Mouse (Mus musculus): ENCODE data around the gene Hoxa5.

Gene Hoxa5

GRCm38 (mm10) chr6:52174968-52175751 is 29.2 kb downstream of the Hoxa5 start:
- peak; percentile 56 for DNase-seq

- DNase-seq: no peak
Observed at GRCm38 (mm10) chr6:52173648-52174047, 30.7 kb downstream of the Hoxa5 start.

- peak; percentile 94 for DNase-seq
Observed at GRCm38 (mm10) chr6:52172501-52172900, 31.9 kb downstream of the Hoxa5 start.

DNA sequence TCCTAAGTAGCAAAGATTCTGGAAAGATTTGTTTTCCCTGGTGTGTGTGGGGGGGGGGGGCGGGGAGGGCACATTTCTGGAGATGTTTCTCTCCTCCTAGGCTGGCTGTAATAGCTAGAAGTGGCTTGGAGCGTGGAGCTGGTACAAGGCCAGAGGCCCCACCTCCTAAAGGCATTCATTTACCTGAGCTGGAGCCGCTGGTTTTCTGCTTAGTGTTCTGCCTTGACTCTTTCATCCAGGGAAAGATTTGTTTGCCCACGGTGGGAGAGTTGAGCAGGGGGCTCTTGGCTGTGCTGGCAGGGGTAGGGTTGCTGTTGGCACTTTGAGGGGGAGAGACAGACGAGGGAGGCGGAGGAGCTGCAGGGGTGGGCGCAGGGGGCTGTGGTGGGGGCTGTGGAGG is 32.4 kb downstream of the Hoxa5 start:
- DNase-seq: no peak

- no peak for DNase-seq
Observed at GRCm38 (mm10) chr6:52171331-52171730, 33.1 kb downstream of the Hoxa5 start.

DNA sequence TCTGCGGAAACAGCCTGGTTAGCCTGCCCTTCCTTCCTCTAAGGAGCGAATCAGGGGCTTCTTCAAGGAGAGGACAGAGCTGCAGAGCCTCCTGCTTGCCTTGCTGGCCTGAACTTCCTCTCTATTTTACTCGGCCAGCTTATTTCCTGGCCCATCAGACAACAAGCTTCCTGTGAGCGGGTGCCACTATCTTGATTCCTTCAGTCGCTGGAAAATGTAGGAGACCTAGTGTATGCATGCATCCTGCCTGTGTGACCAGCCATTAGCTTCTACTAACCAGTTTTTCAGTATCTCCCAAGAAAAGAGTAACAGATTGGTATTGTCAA is 33.5 kb downstream of the Hoxa5 start:
- DNase-seq: peak; percentile 59

DNA sequence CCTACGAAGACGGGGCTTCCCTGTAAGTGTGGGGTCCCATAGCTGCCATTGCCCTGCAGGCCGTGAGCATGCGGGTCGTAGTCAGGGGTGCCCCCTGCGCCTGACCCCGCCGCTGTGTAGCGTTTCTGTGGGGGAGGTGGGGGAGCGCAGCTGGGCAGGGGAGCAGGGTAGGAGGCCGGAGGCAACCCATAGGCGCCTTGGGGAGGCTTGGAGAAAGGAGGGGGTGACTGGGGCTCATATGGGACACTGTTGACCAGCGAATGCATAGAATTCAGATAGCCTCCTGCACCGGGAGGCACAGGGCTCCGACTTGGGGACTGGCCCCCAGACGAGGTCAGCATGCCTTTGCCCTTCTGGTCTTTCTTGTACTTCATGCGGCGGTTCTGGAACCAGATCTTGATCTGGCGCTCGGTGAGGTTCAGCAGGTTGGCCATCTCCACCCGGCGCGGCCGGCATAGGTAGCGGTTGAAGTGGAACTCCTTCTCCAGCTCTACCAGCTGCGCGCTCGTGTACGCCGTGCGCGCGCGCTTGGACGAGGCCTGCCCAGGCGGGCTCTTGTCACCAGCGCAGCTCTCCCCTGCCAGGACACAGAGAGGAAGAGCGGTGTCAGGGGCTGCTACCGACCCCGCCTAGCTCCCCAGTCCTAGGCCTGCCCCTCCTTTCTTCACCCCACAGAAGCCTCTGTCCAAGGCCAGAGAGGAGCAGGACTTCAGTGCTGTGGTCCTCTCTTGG is 34.1 kb downstream of the Hoxa5 start:
- no peak for DNase-seq

- no peak for DNase-seq
Observed at GRCm38 (mm10) chr6:52169499-52170165, 34.8 kb downstream of the Hoxa5 start.

DNA sequence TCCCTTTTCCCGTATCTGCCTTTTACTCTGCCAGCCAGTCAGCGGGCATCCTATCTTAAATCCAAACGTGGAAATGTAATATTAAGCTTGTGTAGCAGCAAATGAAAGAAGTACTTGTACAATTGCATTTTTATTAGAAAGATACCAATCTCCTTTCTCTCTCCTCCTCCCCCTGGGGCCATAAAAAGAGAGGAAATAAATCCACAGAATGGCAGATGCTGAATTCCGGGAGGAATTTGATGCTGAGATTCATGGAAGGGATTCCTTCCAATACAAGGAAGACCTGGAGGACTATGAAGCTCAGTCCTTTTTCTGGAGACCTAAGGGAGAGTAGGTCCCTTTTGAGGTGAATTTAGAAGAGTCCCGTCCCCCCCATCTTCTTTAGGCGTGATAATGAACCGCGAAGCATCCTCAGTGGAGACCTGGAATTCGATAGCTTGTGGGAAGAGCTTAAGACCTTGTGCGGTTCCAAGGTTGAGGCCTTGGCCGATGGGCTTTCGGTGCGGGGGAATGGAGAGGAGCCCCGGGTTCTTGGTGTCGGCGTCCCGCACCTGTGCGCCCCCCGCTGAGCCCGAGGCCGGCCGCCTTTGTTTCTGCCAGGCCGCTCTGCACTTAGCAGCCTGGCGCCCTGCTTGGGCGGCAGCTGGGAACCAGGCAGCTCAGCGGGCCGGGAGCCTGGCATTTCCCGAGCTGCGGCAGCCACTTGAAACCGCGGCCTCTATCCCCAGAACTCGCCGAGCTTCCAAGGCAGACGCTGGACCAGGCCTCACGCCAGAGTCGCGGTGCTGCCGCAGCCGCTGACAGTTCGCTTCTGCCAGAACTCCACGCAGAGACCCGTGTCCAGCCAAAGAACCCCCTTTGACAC is 36.0 kb downstream of the Hoxa5 start:
- DNase-seq: no peak

DNA sequence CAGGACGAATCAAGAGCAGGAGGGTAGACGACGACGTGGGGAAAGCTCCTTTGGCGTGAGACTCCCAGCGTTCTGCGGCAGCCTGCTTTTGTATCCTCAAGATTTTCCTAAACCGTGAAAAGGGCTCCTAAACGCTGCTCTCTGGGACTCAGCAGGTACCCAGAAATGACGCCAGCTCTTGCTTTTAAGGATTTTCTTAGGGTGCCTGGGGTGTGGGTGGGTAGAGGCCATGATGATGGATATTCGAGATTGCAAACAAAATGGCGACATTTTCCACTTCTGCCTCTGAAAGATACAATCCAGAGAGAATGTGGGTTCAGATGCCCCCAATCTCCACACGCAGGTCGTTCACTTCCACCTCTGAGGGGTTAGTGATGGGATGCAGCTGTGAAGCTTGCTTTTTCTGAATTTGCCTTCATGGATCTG is 36.6 kb downstream of the Hoxa5 start:
- DNase-seq: no peak

GRCm38 (mm10) chr6:52167176-52167575 is 37.2 kb downstream of the Hoxa5 start:
- no peak for DNase-seq

DNA sequence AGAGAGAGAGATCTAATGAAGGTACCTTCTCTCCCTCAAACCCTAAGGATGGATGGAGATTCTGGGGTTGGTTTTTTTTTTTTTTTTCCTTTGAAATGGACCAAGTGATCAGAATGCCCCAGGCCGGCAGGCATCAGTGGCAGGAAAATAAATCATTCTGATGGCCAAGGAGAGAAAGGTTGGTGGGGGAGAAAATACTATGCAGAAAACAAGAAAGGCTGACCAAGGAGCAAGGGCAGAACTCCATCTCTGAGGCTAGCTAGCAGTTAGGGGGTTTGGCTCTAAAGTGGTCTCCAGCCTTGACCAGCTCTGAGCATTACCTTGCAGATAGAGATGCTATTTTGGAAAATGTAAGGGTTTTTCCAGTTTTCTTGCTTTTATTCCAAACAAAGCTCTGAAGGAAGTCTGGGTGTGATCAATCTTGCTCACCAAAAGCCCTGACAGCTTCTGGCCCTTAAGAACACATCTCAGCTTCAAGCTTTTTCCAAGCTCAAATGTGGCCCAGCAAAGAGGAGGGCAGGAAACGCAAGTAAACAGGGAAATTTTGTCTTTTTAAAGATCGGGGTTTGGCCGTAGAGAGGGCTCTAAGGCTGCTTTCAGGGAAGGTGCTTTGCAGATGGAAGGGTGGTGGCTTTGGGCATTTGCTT is 37.8 kb downstream of the Hoxa5 start:
- DNase-seq: no peak

DNA sequence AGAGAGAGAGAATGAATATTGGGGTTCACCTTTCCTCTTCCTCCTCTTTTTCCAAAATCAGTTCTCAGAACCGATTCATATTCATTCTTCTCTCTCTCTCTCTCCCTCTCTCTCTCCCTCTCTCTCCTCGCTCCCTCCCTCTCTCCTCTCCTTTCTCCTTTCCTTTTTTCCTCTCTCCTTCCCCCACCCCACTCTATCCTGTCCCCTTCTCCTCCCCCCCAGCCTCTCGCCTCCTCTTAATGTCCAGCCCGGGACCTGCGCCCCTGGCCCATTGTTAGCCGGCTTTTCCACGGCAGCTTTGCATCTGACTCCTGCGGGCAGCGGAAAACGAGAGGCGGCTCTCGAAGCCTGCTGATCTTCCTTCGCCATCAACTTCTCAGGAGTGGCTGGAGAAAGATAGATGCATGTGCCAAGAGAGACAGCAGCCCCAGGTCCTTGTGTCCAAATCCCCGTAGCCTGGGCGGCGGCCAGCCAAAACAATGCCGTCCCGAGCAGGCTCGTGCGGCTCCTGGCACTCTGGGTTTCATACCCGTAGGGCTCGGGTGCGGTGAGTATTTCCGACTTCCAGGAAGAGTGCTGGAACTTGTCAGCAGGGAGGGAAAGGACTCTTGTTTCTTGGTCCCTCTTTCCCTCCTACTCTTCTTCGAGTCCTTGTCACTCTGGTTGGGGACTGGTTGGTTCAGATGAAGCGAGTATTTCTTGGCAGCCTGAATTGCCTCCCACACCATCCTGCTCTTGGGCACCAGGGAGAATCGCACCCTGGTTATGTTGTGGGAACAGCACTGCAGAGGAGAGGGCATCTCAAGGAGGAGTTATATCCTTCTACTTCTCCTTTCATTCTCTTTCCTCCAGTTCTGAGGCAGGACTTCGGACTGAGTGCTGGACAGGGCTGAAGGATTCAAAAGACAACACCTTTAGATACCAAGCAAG is 38.7 kb downstream of the Hoxa5 start:
- DNase-seq: peak; percentile 62

DNA sequence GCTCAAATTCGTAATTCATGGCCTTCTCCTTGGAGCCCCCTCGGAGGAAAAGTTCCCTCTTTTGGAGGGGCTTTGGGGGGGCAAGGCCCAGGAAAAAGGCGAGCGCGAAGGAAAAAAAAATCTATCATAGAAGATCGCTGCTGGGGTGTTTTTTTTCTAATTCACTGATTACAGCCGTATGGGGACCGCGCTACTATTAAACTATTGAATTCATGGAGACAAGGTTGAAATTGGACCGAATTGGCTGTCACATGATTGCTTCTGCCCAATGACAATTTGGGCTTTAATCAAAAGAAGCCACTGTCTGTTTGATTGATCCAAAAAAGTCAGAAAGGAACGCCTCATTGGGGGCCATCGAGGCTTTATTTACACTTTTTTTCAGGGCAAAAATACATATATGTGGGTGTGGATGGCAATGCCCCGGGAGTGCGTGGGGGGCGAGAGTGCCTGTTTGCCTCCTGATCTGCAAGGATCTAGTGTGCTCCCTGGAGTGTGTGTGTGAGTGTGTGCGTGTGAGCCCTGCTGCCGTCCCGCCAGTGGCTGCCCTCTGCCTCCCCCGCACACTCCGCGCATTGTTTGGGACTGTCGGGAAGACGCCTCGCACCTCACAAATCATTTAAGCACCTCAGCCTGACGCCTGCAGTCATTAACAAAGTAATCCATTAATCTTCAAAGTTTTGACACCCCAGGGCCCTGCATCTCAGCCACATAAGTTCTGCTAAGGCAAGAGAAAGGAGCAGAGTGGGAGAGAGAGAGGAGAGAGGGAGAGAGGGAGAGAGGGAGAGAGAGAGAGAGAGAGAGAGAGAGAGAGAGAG is 39.6 kb downstream of the Hoxa5 start, which contains the start of gene Hoxa2:
Hoxa2 (minus strand) TSS at position 206 of the 815 bp plus-strand sequence.
- DNase-seq: peak; percentile 63

DNA sequence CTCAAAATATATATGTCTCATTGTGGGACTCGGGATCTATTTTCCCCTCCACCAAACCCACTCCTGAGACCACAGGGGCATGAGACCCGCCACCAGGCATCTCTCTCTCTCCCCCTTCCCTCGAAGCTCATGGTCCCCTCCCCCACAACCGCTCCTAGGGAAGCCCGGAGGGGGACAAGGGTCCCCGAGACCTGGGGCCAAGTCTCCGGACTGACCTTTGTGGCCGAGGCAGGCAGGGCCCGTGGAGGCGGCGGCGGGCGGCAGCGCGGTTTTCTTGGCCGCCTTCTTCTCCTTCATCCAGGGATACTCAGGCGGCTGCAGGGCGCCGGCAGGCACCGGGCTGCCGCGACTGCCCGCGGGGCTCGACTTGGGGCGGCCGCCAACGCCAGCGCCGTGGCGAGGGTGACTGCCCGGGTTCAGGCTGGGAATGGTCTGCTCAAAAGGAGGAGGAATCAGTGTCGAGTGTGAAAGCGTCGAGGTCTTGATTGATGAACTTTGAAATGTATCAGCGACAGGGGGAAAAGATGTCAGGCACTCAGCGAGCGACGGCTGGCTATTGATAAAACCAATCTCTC is 40.2 kb downstream of the Hoxa5 start:
- DNase-seq: no peak

- no peak for DNase-seq
Observed at GRCm38 (mm10) chr6:52163366-52164031, 40.9 kb downstream of the Hoxa5 start.

DNA sequence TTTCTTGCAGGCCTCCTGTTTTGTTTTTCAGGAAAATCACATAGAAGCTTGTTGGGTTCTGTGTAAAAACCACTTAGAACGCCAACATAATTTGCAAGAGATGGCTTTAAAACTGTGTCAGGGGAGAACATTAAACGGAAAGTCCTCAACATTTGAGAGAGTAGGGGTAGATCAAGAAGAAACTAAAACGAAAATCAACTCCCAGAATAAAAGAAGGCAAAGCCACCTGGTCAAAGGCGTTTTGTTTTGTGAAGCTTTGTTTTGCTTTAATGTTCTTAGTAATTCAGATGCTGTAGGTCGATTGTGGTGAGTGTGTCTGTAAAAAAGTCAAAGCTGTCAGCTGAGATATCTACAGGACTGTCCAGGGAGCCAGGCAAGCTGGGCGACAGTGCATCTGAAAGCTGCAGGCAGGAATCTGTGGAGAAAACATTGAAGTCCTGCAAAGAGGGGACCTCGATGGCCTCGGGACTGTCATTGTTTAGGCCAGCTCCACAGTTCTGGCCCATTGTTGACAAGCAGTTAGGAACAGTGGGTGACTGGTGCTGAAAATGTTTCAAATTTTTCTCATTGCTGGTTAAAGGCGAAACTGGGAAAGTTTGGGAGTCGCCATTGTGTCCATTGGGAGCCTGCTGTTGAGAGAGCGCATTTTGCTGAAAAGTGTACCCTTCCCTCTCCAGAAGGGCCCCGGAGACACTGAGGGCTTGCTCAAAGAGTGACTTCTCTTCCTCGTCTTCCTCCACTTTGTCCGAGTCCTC is 41.6 kb downstream of the Hoxa5 start:
- DNase-seq: no peak

- no peak for DNase-seq
Observed at GRCm38 (mm10) chr6:52162093-52162380, 42.4 kb downstream of the Hoxa5 start.
